Mouse (Mus musculus) cerebellum, postnatal 10 days (tissue): ENCODE results near the gene Agbl5.

Experiments used
- DNase-seq, 2 experiments: peaks; one replicate each; pipeline ENCODE4 v3.0.0; 2021; ENCODE audit warnings: mixed read lengths in 2 of 2

Agbl5 gene

DNA sequence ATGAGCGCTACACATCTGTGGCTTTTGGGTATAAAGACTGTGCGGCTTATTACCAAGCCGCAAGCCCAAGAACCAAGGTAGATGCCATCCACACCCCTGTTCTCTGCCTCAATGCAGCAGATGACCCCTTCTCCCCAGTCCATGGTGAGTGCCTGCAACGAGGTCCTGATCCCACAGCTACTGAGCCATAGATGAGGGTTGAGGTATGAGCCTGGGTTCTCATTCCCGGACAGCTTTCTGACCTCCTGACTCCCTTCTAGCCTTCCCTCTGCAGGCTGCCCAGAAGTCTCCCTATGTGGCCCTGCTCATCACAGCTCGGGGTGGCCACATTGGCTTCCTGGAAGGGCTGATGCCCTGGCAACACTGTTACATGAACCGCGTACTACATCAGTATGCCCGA is 66.1 kb downstream of the Agbl5 start:
- DNase-seq = no peak

DNA sequence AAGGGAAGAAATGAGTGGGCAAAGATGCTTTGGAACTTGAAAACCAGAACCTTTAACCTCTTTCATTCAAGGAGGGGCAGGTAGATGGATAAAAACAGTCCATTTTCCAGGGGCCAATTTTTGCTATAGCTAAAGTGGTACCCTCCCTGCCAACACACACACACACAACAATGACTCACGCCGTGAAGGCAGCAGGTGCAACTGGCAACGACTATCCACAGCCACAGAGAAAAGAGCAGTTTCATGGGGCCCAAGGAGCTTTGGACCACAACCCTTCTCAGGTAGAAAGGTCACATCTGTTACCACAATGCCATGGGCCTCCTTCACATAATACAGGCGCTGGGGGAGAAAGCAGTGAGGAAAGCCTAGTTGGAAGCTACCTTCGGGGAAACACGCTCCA is 67.3 kb downstream of the Agbl5 start:
- DNase-seq = no peak
